Mouse (Mus musculus) G1E-ER4 (cell line): ENCODE results near the gene Zbtb34. TPM values are rescaled to one million over a fixed set of nuclear protein-coding genes. Genes with fewer than 3 reads are reported as not detected.

Source experiments
- GATA1 ChIP-seq: IDR thresholded peaks from one replicate; pipeline ENCODE4 v1.8.0; 2012; ENCODE audit warnings: low read length, inconsistent platforms
- polyA plus RNA-seq: library from polyadenylated mRNA; stranded (reverse); fragments of >175 nt; gene quantifications from 2 replicates; pipeline ENCODE4 v1.2.3, GENCODE M21; 2012

The Zbtb34 gene
- polyA plus RNA-seq, 1 experiment, result 5.8 TPM

DNA sequence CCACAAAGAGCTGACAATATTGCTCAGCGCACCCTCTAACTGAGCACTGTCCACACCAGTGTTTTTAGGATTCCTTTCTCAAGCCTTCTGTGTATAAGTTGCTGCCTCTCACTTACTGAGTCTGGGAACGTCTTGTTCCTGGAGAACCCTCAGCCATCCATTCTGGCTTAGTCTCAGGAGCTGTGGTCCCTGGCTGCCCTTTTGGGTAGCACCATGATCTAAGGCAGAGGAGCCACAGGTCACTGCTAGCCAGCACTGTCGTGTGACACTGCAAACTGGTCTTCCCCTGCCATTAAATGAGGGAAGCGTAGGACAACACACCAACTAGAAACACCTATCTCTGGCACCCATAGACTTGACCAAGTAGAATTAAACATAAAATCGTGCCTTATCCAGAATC lies 21.6 kb upstream of the Zbtb34 start:
- TF ChIP-seq GATA1, result no peak

DNA sequence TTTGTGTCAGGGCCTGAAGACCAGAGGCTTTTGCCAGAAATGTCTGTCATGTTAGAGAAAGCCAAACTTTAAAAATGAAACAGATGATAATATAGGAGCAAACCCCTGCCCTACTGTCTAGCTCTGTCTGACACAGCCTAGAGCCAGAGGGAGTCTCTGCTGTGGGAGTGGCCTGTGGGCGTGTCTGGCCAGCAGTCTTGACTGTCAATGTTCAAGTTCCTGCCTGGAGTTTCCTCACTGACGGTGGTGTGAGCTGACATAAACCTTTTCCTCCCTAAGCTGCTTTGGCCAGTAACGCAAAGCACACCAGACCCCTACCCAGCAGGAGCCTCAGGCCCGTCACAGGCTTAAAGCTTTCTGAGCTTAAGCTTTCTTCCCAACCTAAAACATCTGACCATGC lies 21.0 kb upstream of the Zbtb34 start:
- no peak for TF ChIP-seq GATA1

DNA sequence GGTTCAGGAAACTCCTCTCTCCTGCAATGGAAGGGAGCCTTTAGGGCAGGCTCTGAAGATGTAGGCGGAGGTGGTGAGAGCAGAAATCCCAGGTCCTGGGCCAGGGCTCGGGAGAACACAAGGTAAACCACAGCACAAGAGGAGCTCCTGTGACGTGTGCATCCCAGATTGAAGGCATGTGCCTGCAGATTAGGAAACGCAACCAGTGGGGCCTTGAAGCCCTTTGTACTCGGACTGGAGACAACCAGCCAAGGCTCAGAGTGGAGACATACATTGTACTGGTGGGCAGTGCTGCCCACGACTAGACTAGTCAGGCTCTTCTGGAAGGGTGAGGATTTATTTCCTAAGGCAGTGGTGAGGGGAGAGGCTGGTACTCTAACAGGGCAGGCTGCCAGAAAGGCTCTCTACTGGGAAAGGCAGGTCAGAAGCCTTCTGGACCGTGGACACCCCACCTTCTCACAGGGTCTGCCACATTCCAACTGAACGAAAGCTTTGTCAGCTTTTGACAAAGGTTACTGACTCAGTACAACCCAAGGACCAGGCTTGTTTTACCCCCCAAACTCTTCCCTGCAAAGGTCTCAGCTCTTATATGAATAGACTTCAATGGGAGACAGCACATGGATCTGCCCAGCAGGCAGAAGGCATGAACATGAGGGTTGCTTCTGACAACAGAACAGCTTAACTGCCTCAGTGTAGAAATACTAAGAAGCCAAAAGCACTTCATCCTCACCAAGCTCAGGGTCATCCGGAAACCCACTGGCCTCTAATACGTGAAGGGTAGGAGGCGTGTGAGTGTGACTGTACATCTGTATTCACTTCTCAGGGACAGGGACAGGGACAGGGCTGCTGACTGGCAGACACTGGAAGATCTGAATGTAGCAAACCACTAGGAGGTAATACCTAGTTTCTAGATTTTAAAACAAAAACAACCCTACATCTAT lies 20.2 kb upstream of the Zbtb34 start:
- no peak for TF ChIP-seq GATA1

DNA sequence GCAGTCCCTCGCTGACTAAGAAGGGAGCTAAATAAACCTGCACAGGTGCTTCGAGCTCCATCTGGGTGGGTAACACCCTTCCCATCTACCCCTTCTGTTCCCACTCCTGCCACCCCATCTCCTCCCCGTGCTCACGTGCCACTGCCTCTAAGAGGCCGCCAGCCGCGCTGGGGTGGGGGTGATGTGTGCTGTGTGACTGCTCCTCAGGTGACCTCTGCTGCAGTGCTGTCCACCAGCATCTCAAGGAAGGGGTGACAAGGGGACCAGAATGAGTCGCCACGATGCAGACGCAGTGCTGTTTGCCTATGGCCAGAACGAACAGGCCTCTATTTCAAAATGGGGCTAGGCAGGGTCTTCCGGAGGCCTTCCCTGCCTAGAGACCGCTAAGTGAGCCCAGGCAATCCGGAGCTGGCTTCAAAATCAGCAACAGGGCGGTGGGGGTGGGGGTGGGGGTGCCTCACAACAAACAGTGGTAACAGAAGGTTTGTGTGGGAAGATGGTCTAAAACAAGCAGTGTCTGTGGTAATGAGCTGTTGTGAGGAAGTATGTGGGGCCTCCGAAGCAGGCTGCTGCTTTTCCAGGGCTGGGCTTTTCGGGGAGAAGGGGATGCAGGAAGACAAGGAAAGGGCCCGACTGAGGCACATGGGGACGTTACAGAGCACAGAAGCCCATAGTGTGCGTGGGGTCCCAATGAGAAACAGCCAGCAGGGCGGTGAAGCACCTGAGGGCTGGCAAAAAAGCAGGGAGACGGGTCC lies 18.2 kb upstream of the Zbtb34 start:
- no peak for TF ChIP-seq GATA1

DNA sequence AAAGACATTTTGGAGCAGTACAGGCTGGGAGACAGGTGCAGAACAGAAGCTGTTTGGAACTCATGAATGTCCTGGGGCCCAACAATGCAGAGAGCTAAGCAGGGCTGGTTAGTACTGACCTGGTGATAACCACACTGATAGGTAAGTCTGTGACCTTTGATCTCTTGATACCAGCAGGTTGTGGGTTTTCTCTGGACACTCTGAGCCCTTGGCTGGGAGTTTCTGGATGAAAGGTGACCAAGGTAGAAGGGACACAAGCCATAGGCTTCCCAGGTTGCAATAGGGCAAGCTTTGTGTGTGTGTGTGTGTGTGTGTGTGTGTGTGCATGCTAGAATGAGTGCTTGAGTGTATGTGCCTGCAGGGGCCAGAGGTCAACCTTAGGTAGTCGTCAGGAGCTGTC lies 15.7 kb upstream of the Zbtb34 start:
- no peak for TF ChIP-seq GATA1

DNA sequence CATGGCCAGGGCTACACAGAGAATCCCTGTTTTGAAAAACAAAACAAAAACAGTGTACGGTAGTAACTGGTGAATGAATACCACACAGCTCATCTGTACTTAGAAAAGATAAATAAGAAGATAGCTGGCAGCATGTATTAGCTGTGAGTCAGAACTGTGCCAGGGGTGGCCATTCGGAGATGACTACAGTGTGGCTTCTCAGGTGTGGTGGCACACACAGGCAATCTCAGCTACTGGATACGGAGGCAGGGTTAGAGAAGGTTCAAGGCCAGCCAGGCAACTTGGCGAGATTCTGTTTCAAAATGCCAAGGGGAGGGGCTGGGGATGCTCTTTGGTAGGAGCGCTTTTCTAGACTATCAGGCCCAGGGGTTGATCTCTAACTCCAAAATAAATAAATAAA lies 14.6 kb upstream of the Zbtb34 start:
- TF ChIP-seq GATA1, result no peak

DNA sequence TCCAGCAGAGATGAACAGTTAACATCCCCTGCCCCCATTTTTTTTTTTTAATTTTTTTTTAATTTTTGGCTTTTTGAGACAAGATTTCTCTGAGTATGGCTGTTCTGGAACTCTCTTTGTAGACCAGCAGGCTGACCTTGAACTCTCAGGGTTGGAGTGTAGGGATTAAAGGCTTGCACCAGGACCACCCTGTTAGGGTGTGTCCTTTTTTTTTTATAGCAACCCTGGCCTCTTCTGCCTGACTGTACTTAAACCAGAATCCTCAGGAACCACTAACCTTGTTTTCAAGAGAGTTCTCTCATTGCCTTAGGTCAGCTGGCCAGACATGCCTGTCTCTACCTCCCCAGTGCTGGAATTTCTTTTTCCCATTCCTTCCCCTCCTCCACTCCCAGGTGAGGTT lies 13.7 kb upstream of the Zbtb34 start:
- no peak for TF ChIP-seq GATA1

DNA sequence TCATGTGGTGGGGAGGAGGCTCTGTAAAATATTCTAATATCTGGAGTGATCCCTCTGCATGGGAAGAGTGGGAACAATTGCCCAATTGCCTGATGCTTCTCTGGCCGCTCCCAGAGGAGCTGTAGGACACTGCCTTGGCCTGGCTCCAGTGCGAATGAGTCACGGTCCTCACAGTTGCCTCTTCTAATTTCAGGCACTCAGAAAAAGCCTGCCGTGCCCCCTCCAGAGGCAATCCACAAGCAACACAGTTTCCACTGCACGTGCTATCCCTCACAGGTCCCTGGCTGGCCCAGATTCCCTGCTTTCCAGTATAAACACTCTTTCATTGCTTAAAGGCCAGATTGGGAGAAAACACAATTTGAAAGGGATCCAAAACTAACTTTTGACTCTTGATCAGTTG lies 13.2 kb upstream of the Zbtb34 start:
- TF ChIP-seq GATA1, result no peak

DNA sequence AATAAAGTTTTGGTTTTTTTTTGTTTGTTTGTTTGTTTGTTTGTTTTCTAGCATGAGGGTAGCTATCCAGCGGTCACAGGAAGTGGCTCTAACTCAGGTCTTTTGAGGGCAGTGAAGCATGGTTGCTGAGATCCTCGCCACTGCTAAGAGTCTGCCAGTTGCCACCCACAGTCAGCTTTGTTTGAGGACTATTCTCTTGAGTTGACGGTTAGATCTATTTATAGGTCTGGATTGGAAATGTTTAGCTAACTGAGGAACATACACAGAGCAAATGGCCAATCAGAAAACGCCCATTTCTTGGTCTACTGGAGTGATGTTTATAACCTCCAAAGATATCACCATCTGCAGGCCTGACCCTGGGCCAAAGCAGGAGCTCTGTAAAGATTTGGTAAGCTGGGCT lies 11.6 kb upstream of the Zbtb34 start:
- TF ChIP-seq GATA1, result no peak

DNA sequence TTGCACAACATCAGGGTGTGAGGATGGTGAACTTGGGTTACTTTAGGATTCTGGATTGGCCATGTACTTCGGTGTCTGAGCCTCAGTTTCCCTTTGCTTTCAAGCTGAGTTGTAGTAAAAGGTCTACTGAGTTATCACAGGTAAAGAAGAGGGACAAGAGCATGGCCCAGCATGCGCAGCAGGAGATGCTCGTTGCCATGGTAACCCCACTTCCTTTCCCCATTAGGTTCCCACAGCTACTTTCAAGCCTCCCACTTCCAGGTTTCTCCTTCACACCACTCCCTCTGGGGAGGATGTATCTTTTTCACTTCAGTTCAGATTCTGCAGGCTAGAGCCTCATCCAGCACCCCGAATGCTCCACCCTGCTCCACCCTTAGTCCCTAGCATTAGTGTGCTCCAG lies 9.8 kb upstream of the Zbtb34 start:
- TF ChIP-seq GATA1, result no peak

DNA sequence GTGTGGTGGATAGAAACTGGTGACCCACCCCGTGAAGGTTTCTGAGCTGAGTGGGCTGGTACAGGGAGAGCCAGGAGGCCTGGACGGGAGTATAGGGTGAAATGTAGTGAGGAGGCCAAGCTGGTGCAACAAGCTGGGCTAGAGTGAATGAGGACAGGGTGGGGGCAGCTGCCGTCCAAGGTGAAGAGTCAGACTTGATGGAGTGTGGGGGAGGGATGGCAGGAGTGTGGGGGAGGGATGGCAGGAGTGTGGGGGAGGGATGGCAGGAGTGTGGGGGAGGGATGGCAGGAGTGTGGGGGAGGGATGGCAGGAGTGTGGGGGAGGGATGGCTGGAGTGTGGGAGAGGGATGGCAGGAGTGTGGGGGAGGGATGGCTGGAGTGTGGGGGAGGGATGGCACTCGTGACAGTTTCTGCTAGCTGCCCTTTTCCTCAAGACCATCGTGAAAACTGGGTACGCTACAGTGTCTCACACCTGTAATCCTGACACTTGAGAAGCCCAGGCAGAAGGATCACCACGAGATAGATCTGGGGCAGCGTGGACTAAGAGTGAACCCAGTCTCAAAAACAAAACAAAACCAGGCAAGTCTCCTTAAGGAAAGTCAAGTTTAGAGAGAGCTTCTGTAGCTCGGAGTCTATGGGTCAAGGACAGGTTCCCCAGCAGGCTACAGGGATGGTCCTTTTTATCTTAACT lies 9.0 kb upstream of the Zbtb34 start:
- TF ChIP-seq GATA1, result no peak

DNA sequence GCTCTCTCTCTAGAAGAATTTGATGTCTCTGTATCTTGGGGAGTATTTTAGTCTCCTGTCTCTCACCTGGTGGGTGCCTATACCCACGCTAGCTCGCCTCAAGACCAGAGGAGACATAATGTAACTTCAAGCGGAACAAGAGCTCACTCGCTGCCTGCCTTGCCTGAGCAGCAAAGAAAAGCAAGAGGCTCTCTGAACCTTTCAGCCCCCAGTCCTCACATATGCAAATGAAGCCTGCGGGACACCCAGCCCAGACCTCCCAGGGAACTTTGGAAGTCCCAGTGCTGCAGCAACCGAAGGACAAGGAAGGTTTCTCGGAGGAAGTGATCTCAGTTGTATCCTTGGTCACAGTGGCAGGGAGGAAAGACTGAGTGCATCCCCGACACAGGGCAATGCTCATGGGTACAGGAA lies 8.4 kb upstream of the Zbtb34 start:
- no peak for TF ChIP-seq GATA1

DNA sequence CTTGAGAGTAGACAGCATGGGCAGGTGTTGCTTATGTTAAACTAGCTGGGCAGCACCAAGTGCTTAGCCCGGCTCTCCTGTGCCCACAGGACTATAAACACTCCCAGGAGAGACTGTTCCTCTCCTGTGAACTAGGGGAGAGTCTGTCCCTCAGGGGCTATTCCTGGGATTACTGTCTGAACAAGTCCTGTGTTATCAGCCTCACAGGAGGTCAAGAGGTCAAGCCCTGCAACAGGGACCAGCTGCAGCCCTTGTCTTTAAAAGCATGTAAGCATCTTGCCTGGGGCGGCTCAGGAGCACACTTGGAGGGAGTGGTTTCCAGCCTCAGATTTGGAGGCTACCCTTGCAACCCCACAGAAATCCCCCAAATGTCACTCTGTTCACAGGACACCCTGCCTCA lies 7.3 kb upstream of the Zbtb34 start:
- TF ChIP-seq GATA1, result no peak

DNA sequence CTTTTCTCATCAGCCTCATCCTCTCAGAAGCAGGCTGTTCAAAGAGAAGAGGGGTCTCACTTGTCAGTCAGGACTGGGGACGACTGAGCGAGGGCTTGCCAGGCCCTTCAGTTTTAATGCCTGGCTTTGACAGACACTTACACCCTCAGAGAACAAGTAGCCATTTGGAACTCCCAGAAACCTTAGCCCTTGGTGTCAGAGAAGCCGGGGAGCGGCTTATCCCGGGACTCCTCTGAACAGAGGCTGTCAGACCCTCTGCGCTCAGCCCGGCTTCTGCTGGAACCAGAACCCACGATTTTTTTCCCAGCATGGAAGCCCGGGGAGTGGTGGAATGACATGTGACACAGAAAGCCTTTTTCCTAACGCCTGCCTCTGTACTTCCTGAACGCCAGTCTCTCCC lies 6.1 kb upstream of the Zbtb34 start:
- TF ChIP-seq GATA1, result no peak

DNA sequence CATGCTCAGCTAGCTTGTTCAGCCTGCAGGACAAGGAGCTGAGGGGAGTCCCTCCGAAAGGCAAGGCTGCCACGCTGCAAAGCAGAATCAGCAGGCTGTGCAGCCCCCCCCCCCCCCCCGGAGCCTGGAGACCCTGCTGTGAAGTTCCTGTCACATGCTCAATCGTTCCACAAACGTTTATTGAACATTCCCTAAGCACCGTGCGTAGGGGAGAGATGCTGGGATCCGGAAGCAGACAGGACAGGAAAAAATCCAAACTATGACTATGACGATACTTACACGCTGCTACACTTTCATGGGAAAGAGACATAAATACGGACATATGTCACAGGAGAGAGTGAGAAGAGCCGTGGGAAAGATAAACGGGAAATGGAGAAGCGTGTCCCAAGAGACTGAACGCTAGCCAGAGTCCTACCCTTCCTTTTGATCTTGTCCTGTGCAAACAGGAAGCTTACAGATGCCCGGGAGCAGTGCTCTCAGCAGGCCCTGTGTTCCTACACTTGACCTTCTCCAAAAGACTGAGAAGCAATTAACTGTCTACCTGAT lies 5.0 kb upstream of the Zbtb34 start:
- TF ChIP-seq GATA1, result no peak
